Mouse (Mus musculus) gastrocnemius, postnatal 10 days (tissue): ENCODE data around the gene Nfkb1. TPM values are rescaled to one million over a fixed set of nuclear protein-coding genes. Genes with fewer than 3 reads are reported as not detected.

ENCODE experiments used
- DNase-seq: peaks from one replicate; pipeline ENCODE4 v3.0.0; 2021; ENCODE audit warnings: mixed read lengths
- total RNA-seq, 2 experiments: library from RNA; stranded (reverse); gene quantifications; 2 replicates each; pipeline ENCODE4 v1.2.3; 2021

Nfkb1 gene
- total RNA-seq, 2 experiments from 2014 or later, result 23.5 to 28.7 TPM

DNA sequence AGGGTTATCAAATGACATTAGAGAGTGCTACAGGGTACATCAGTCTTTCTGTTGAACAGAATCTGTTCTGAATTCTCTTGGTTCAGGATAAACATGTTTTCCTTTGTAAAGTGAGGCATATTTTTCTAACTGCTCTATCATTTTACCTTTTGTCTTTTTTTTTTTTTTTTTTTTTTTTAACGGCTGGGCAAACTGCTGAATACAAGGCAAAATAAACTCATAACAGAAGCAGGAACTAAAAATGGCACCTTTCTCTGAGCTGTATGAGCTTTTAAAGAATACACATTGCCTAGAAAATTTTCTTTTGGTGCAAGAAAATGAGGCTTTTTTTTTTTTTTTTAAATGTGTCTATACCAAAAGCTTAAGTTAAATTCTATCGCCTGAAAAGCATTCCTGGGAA lies 105.3 kb downstream of the Nfkb1 start:
- no peak for DNase-seq

DNA sequence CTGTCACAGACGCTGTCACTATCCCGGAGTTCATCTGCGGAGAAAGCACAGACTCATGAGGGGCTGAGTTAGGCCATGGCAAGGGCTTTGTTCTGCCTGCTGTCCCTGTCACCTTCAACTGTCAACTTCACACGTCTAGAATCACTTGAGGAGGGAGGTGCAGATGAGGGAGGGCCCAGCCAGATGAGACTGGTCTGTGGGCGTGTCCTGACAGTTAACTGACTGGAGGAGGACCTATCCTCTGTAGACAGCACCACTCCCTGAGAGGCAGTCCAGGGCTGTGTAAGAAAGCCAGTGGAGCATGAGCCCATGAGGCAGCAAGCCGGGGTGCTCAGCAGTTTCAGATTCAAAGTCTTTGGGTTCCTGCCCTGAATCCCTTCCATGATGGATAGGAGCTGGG lies 105.9 kb downstream of the Nfkb1 start:
- DNase-seq, result no peak

DNA sequence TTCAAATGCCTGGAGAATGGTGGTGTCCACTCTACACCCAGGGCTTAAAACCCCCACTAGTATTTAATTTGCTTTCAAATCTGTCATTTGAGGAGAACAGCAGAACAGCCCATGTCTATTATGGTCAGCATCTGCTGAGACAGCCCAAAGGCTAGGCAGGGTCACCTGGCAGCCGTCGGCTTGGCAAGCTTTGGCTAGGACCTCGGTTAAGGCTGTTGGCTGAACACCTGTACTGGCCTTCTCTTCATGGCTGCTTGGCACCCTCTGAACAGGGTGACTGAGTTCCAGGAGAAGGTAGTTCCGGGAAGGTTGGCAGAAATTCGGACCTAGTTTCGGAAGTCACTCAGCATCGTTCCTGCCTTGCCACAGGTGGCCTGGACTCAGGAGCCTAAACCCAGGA lies 109.1 kb downstream of the Nfkb1 start:
- no peak for DNase-seq

GRCm38 (mm10) chr3:135581606-135582117 lies 109.7 kb downstream of the Nfkb1 start:
- no peak for DNase-seq

- DNase-seq, result no peak
Measured at GRCm38 (mm10) chr3:135580439-135581275, 110.7 kb downstream of the Nfkb1 start.

- peak; percentile 45 for DNase-seq
Measured at GRCm38 (mm10) chr3:135579179-135579578, 112.2 kb downstream of the Nfkb1 start.

DNA sequence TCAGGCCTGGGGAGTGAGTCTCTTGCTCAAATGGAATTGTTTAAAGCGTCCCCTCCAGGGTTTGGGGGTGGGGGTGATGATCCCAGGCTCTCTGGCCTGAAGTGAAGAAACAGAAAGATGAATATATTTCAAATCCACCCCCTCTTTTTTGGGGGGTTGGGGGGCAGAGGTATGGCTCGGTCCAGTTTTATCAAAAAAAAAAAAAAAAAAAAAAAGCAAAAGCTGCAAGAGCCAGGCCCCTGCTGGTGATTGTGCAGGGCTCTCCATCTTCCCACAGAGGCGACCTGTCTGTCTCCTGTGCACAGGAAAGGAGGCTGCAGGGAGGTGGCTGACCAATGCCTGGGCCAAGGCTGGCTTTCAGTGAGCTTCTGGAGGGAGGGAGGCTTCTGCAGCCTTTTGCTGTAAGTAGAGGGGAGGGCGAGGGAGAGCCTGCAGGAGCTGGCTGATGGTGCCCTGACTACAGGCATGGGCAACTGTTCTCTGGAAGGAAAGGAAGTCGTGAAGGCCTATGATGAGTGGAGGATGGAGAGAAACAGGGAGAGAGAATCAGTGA lies 112.7 kb downstream of the Nfkb1 start:
- DNase-seq, result no peak

DNA sequence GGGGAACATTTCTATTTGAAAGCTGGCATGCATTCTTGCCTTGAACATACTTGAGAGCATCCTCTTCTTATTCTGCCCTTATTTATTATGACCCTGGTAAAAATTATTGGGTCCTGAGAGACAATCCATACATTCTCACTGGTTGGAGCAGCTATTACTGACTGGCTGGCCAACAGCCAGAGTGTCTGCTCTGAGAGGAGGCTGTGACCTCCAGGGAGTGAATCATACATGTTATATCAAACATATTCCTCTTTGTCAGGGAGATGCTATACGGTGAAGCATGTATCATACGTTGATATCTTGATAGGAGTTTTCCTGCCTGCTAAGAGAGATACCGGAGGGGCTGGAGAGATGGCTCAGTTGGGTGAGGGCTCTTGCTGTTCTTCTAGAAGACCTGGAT lies 116.2 kb downstream of the Nfkb1 start:
- DNase-seq, result no peak

DNA sequence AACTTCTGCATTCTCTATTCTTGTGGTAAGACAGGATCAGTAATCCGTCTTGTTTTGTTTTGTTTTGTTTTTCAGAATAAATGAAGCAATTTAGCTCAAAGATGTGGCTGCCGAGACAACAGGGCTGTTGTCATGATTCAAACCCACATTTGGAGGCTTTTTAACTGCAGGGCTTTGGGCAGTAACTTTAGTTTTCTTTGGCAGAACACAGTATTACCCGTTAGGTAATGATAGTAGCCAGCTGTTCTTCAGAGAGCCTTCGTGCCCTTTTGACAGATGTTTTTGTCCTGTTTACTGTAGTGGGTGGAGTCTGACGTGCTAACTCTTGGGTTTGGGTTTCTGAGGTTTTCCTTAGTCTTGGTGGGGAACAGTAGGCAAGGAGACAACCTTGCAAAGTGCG lies 118.3 kb downstream of the Nfkb1 start:
- DNase-seq, result no peak

DNA sequence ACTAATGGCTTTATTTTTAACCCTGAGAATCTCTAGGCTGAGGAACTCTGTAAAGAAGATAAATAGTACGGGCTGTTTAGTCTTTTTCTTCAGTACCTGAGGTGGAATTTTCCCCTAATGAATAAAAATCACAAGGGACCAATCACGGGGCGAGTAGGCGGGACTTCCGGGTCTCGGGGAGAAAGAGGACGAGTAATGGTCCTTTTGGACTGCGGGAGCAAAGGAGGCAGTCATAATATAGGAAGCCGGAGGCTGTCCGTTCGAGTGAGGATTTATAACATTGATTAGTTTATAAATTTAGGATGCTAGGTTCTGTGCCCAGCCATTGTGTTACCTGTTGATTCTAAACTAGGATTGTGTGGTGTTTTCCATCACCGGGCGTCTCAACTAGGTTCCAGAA lies 119.8 kb downstream of the Nfkb1 start:
- no peak for DNase-seq

DNA sequence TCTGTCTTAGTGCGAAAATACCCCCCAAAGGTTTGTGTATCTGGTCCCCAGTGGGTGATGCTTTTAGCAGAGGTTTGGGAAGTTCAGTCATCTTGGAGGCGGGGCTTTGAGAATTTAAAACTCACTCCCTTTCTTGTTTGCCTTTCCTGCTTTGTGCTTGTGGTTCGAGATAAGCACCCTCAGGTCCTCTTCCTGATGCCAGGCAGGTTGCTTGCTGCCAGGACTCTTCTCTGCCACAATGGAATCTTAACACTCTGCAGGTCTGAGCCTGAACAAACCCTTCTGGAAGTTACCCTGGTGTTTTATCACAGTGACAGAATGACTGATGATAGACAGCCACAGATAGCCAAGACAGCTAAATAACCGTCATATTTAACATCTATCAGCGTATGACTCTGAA lies 122.7 kb downstream of the Nfkb1 start:
- DNase-seq, result no peak

- no peak for DNase-seq
Measured at GRCm38 (mm10) chr3:135567888-135568287, 123.5 kb downstream of the Nfkb1 start.

DNA sequence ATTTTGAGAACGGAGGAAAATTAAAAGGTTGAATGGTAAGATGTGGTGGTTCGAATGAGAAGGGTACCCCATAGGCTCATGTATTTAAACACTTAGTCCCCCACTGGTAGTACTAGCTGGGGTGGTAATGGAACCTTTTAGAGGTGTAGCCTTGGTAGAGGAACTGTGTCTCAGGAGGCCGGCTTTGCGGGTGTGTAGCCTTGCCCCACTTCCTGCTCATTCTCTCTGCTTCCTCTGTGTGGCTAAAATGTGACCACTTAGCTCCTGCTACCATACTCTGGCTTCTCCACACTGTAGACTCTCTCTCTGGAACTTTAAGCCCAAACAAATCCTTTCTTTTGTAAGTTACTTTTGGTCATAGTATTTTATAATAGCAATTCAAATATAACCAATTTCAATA lies 126.0 kb downstream of the Nfkb1 start:
- no peak for DNase-seq

GRCm38 (mm10) chr3:135564706-135565105 lies 126.6 kb downstream of the Nfkb1 start:
- no peak for DNase-seq

GRCm38 (mm10) chr3:135563163-135563689 lies 128.1 kb downstream of the Nfkb1 start:
- no peak for DNase-seq

GRCm38 (mm10) chr3:135562036-135562435 lies 129.3 kb downstream of the Nfkb1 start:
- no peak for DNase-seq

GRCm38 (mm10) chr3:135556851-135557662 lies 134.3 kb downstream of the Nfkb1 start:
- DNase-seq, result no peak

DNA sequence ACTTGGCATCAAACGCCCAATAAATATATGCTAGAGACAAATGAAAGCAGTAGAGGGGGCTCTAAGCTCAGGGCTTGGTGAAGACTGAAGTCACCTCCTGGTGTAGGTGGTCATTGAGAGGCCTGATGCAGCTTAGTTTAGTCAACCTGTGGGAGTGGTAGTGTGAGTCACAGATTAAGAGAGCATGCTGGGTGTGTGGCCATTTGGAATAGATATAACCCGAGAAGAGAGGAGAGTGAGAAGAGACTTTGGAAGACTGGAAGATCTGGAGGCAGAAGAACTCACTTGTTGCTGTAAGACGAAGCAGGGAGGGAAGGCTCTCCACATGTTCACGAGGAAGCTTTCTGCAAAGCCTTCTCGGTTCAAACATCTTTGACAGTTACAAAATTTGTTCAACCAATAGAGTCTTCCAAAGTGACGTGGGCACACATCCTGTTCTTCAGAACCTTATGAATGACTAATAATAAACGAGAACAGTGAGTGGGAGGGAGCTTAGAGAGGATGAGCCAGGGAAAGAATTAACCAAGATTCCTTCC lies 135.2 kb downstream of the Nfkb1 start:
- no peak for DNase-seq

DNA sequence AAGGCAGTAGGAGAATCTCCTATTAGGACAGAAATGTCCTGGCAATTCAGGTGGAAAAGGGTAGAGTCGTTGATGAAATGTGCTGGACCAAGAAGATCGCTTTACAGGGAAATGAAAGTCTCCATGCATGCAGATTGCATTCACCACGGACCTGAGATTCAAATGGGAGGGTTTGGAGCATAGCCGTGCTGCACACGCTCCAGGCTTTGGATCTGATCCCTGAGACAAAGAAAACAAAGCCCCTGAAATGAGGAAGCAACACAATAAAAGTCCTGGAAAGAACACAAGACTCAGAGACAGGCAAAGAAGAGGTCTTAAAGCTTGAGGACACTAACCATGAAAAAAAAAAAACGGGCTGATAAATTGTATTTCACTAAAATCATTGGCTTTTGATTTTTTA lies 136.2 kb downstream of the Nfkb1 start:
- DNase-seq, result no peak

DNA sequence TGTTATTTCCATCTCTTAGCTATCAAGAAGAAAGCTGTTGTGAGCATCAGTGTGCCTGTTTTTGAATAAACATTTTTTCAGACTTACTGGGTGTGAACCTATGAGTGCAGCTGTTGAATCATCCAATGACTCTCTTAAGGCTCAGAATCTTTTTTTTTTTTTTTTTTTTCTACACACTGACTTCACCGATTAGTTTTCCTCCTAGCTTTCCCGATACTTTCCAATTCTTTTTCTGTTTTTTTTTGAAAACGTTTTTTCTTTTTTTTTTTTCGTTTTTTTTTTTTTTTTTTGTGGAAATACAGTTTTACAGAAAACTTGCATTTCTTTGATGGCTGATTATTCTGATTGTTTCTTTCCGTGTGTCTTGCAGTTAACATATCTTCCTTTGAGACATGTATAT lies 138.5 kb downstream of the Nfkb1 start:
- DNase-seq, result no peak

- DNase-seq, result no peak
Measured at GRCm38 (mm10) chr3:135547298-135547697, 144.0 kb downstream of the Nfkb1 start.

GRCm38 (mm10) chr3:135546212-135546923 lies 145.0 kb downstream of the Nfkb1 start:
- DNase-seq, result no peak
